Mouse (Mus musculus) liver, embryonic 15.5 days (tissue): Measurements from ENCODE around the gene Ifitm6. TPM values are rescaled to one million over a fixed set of nuclear protein-coding genes. Genes with fewer than 3 reads are reported as not detected.
A peak's percentile ranks its signal among the peaks of the same experiment; 100 is the strongest.
"Not testable (repeated sequence)": the region's sequence is repeated elsewhere in the genome, so short reads cannot be mapped to it uniquely, and the experiment has no call there.

ENCODE experiments used
- ATAC-seq: fragments of 200-750 bp; cut with Nextera tagmentation; 2 replicates; pipeline ENCODE4 v1.8.0; 2017; ENCODE audit warnings: moderate number of reproducible peaks, mild to moderate bottlenecking, moderate library complexity; ENCODE audit not compliant: insufficient read depth
- H3K27ac ChIP-seq: fragments of 300-500 bp; sonication (generic); replicated peaks from 2 replicates; pipeline ENCODE4 v1.5.1; 2015; ENCODE audit warnings: mild to moderate bottlenecking, inconsistent platforms
- H3K27me3 ChIP-seq: fragments of 300-500 bp; sonication (generic); 2 replicates; pipeline ENCODE4 v1.6.1; 2015; ENCODE audit warnings: mild to moderate bottlenecking, inconsistent platforms
- H3K36me3 ChIP-seq: fragments of 300-500 bp; sonication (generic); replicated peaks from 2 replicates; pipeline ENCODE4 v1.6.1; 2015; ENCODE audit warnings: moderate library complexity, mild to moderate bottlenecking, inconsistent platforms
- H3K4me1 ChIP-seq: fragments of 300-500 bp; sonication (generic); replicated peaks from 2 replicates; pipeline ENCODE4 v1.6.1; 2015; ENCODE audit warnings: inconsistent platforms
- H3K4me2 ChIP-seq: fragments of 300-500 bp; sonication (generic); 2 replicates; pipeline ENCODE4 v1.6.1; 2015; ENCODE audit warnings: moderate library complexity, mild to moderate bottlenecking, inconsistent platforms
- H3K4me3 ChIP-seq: fragments of 300-500 bp; sonication (generic); replicated peaks from 2 replicates; pipeline ENCODE4 v1.5.1; 2015; ENCODE audit warnings: mild to moderate bottlenecking, inconsistent platforms
- H3K9ac ChIP-seq: fragments of 300-500 bp; sonication (generic); 2 replicates; pipeline ENCODE4 v1.6.1; 2015; ENCODE audit warnings: moderate library complexity, mild to moderate bottlenecking, inconsistent platforms
- H3K9me3 ChIP-seq: fragments of 300-500 bp; sonication (generic); replicated peaks from 2 replicates; pipeline ENCODE4 v1.6.1; 2016; ENCODE audit warnings: inconsistent platforms
- WGBS: fragments of 180-500 bp; shearing (Covaris S2); methylation state at CpG from one replicate; pipeline ENCODE4 v1.1.7; 2015; ENCODE audit warnings: mixed read lengths; ENCODE audit not compliant: insufficient replicate concordance; 5-methylcytosine and 5-hydroxymethylcytosine counted together
- polyA plus RNA-seq: library from polyadenylated mRNA; unstranded; fragments of >200 nt; fragmentation: Nextera tagmentation; extraction: Ambion mirVana; gene quantifications from 2 replicates; pipeline ENCODE4 v1.2.1, GENCODE M21; 2015

The Ifitm6 gene
- polyA plus RNA-seq, 1 experiment from 2014 or later, result 23.2 TPM

DNA sequence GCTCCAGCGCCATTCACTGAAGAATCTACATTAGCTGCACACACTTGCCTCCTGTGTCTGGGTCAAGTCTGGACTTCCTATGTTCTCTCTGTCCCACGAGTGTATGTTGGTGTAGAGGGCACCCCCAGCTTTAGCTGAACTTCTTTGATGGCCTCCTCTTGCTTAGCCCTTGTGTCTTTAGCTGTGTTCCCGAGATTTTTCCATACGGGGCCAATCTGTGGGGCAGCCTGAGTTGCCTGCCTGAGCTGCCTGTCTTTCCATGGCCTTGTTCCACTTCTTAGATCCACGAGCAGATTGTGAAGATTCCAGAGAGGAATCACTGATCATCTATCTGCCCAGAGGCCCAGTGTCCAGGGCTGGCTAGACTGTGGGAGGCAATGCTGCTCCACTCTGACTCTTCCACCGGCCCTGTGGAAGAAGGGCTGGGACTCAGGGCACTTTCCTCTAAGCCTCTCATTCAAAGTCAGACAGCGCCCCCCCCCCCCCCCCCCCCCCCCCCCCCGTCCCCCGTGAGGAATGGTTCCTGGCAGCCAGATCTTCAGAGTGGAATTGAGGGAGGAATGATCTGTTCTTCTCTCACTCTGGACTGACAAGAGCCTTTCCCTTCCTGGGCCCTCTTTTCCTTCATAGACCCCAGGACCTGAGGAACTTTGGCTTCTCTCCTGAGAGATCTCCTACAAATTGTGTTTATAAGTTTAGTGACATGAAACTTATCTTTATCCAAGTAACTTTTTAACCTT, 23.3 kb upstream of the Ifitm6 start:
- ATAC-seq, result no peak
- Histone ChIP-seq H3K4me3 (no peak overlapping the region), H3K4me1 (peaks cover 51% of the 10 kb centered on the region), H3K36me3 (no peaks in the 10 kb centered on the region), H3K4me2 (no peak overlapping the region), H3K9me3 (no peaks in the 10 kb centered on the region), H3K27me3 (no peaks in the 10 kb centered on the region), H3K27ac (peak overlapping the region; percentile 56; the same call in 1 of the 2 replicates), H3K9ac (no peak overlapping the region)
- 55% methylated on average over 6 of the region's 9 CpGs for WGBS

DNA sequence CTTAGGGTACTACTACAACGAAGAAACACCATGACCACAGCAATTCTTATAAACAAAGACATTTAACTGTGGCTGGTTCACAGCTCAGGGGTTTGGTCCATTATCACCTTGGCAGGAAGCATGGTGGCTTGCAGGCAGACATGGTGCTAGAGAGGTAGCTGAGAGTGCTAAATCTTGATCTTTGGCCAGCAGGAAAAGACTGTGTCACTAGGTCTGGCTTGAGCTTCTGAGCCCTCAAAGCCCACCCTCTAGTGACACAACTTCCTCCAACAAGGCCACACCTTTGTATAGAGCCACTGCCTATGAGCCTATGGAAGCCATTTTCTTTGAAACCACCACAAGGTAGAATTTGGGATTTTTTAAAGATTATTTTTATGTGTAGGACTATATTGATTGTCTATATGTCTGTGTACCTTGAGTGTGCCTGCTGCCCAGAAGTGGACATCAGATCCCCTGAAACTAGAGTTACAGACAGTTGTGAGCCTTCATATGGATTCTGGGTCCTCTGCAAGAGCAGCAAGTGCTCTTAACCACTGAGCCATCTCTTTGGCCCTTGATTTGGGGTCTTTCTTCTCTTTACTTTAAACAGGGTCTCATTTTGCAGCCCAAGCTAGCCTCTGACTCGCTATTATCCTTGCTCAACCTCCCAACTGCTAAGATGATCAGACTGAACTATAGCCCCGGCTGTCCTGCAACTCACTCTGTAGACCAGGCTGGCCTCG, 21.8 kb upstream of the Ifitm6 start:
- no peaks in the 10 kb centered on the region for H3K27me3 ChIP-seq
- peaks cover 50% of the 10 kb centered on the region for H3K4me1 ChIP-seq

DNA sequence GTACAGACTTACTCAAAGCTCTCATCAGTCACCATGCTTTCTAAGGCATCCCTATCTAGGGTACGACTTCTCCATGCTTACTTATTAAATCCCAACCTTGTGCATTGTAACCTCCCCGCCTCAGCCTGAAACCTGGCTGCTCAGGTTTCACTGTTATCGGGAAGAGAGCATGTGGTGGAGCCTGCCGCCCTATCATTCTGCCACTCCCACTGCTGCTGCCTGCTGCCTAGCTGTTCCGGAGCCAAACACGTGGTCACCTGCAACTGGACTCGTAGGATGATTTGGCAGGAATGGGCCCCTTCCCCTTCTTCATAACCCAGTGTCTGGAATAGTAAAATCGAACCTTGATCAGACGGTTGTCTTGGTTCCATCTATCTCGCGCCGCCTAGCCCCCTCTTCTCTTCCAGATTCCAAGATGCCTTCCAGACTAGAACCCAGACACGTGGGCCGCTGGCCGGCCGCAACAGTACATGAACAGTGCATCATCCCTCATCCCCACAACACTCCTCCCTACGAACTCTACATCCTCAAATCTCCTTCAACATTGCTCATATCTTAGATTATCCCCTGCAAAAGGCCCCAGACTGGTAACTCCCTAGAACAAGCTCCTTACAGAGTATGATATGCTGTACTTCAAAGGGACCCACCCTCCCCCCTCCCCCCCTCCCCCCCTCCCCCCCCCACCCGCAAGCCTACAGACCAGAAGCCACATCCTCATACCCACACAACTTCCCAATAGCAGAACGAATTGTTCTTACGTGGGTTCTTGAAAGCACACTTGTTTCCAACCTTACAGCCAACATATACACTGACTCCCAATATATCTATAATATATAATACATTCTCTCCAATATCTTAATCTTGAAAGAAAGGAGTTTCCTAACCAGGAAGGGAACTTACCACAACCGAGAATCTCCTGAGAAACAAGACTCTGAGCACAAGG, 20.6 kb upstream of the Ifitm6 start:
- Histone ChIP-seq H3K27me3 (no peaks in the 10 kb centered on the region), H3K9me3 (no peaks in the 10 kb centered on the region), H3K4me1 (peaks cover 40% of the 10 kb centered on the region), H3K36me3 (no peaks in the 10 kb centered on the region), H3K9ac (no peak overlapping the region), H3K4me2 (peak overlapping the region; percentile 11; the same call in 1 of the 2 replicates), H3K4me3 (no peak overlapping the region), H3K27ac (peak overlapping the region; percentile 38; the same call in 1 of the 2 replicates)
- ATAC-seq, result peak; percentile 54; the same call in 1 of the 2 replicates
- WGBS, result 38% methylated on average over 20 of the region's 21 CpGs

More for the DNA sequence above, 21.8 kb upstream of the Ifitm6 start:
- H3K36me3 ChIP-seq, result no peaks in the 10 kb centered on the region
- ATAC-seq, result no peak
- H3K9me3 ChIP-seq, result no peaks in the 10 kb centered on the region
- H3K27ac ChIP-seq, result no peak overlapping the region
- H3K9ac ChIP-seq, result no peak overlapping the region
- no peak overlapping the region for H3K4me2 ChIP-seq
- WGBS, result 81% methylated on average over 4 of the region's 4 CpGs
- H3K4me3 ChIP-seq, result no peak overlapping the region

DNA sequence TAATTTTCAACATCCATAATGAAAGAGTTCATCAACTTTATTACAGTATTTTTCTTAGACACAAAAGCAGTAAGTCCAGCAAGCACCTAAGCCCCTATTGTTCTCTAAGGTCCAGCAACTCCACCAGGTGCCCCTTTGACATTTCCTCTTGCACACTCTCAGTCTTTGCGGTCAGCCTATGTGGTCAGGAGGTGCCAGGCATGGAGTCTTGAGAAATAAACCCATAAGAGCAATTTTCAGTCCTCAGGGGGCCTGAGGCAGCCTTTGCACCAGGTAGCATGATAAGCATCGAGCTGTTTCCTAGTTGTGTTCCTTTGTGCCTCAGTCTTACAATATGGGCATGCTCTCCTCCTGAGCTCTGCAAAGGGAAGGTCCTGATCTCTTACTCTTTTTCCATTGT, 18.9 kb upstream of the Ifitm6 start:
- not testable (repeated sequence) for H3K27ac ChIP-seq, ATAC-seq
- H3K4me1 ChIP-seq, result peaks cover 33% of the 10 kb centered on the region

DNA sequence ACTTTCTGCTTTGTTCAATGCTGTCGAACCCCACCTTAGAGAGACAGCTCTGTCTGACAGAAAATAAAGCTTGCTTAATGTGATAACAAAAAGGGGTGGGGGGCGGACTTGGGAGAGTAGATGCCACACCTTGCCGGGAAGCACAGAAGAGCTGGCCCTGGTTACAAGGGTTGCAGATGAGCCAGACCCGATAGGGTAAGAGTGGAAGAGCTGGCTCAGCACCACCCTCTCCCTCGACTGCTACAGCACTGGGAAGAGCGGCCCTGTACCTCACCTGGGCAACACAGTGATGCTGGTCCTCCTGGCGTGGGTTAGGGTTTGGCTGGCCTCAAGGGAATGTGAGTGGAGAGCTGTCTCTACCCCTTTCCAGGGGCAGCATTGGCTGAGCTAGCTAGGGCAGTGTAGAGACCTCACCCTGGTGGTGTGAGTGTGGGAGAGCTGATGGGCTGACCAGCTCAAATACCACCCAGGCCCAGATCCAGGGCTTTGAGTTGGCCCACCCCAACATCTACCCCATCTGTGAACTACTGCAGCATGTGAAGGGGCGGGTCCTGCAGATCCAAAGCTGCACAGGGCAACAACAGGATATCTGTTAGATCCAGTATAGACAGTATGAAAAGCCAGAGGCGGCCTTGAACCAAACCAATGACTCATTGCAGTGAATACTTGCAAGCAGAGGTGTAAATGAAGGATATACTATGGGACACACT, 14.9 kb upstream of the Ifitm6 start:
- ATAC-seq, result peak; percentile 44; the same call in 1 of the 2 replicates
- H3K36me3 ChIP-seq, result no peaks in the 10 kb centered on the region
- H3K9me3 ChIP-seq, result no peaks in the 10 kb centered on the region
- peaks cover 19% of the 10 kb centered on the region for H3K4me1 ChIP-seq
- H3K4me2 ChIP-seq, result no peak overlapping the region
- H3K9ac ChIP-seq, result no peak overlapping the region
- no peak overlapping the region for H3K4me3 ChIP-seq
- WGBS, result 38% methylated on average over 9 of the region's 9 CpGs
- H3K27ac ChIP-seq, result no peak overlapping the region
- no peaks in the 10 kb centered on the region for H3K27me3 ChIP-seq

More for the DNA sequence above, 18.9 kb upstream of the Ifitm6 start:
- H3K9me3 ChIP-seq, H3K36me3 ChIP-seq, H3K27me3 ChIP-seq, H3K4me2 ChIP-seq, H3K4me3 ChIP-seq, H3K9ac ChIP-seq: not testable (repeated sequence)
- 59% methylated on average over 1 of the region's 2 CpGs for WGBS

DNA sequence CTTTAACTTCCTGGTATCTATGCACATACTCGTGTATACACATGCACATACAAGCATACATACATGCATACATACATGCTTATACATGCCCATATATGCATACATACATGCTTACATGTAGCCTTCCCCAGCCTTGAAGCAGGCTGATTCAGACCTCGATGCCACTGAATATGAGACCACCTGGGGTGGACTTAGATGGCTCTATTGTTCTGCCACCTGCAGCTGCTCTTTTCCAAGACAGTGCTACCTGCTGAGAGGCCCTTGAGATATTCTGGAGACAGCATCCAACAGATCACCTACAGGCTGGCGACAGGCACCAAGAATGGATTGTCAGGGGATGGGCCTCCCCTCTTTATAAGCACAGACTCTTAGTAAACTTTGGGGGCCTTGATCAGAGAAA, 12.7 kb upstream of the Ifitm6 start:
- Histone ChIP-seq H3K27ac (no peak overlapping the region), H3K36me3 (no peaks in the 10 kb centered on the region), H3K4me3 (no peak overlapping the region), H3K4me2 (no peak overlapping the region), H3K9ac (no peak overlapping the region), H3K27me3 (no peaks in the 10 kb centered on the region), H3K9me3 (no peaks in the 10 kb centered on the region), H3K4me1 (peaks cover 31% of the 10 kb centered on the region)
- ATAC-seq, result no peak
- WGBS, result 54% methylated on average over 3 of the region's 3 CpGs

GRCm38 (mm10) chr7:141028831-141029230, 11.1 kb upstream of the Ifitm6 start, which contains the start of gene Gm17387:
Gm17387 (plus strand) TSS chr7:141029131.
- 87% methylated on average over 2 of the region's 2 CpGs for WGBS
- H3K4me3 ChIP-seq, result no peak within 1 kb of the TSS
- peaks cover 35% of the 10 kb centered on the region for H3K4me1 ChIP-seq
- H3K36me3 ChIP-seq, result no peaks in the 10 kb centered on the region
- no peaks in the 10 kb centered on the region for H3K27me3 ChIP-seq
- no peak for ATAC-seq
- H3K9ac ChIP-seq, result no peak within 1 kb of the TSS
- no peak within 1 kb of the TSS for H3K4me2 ChIP-seq
- H3K27ac ChIP-seq, result no peak within 1 kb of the TSS
- no peaks in the 10 kb centered on the region for H3K9me3 ChIP-seq

DNA sequence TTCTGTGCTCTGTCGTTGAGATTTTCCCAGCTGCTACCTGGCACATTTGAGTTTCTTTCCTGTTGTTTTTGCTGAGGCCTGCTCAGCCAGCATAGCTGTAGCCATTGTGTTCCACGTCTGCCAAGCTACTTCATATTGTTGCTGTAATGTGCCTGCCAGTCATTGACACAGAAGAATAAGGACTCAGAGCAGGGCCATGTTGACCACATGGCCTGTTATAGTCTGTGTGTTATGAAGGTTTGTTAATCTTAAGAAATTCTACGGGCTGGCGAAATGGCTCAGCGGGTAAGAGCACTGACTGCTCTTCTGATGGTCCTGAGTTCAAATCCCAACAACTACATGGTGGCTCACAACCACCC, 9.0 kb upstream of the Ifitm6 start:
- ATAC-seq, result no peak
- Histone ChIP-seq H3K9me3 (no peaks in the 10 kb centered on the region), H3K36me3 (no peaks in the 10 kb centered on the region), H3K9ac (no peak overlapping the region), H3K27me3 (no peaks in the 10 kb centered on the region), H3K4me1 (peaks cover 27% of the 10 kb centered on the region), H3K4me3 (no peak overlapping the region), H3K27ac (0 out of 2 replicates have a peak overlapping the region, but pooled peaks have one; percentile 29), H3K4me2 (no peak overlapping the region)
- 61% methylated on average over 5 of the region's 5 CpGs for WGBS

DNA sequence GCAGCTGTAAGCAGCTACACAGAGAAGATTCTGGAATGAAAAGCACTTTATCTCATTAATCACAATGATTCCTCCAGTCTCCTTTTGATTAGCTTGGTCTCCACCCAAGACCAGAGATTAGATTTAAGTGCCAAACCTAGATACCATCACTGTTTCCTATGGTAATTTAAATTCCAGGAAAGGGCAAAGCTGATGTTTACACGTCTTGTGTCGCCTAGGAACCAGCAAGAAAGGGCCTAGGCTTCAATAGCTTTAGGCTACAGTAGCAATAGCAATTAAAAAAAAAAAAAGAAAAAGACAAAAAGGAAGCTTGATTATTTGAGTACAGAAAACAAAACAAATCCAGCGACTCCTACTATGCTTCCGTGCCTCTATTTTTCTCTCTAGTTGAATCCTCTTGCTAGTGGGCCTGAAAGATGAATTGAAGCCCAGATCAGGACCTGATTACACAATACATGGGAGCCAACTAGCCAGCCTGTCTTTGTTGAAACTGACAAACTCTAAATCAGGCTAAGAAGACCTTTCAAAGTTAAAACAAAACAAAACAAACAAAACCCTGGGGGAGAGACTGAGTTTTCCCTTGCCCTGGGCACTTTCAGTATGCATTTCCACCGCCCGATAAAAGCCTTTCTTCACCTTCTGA, 8.5 kb upstream of the Ifitm6 start:
- no peak for ATAC-seq
- H3K4me3 ChIP-seq, result no peak overlapping the region
- H3K27ac ChIP-seq, result 0 out of 2 replicates have a peak overlapping the region, but pooled peaks have one; percentile 29
- H3K4me1 ChIP-seq, result peaks cover 31% of the 10 kb centered on the region
- H3K27me3 ChIP-seq, result no peaks in the 10 kb centered on the region
- no peak overlapping the region for H3K4me2 ChIP-seq
- 73% methylated on average over 6 of the region's 6 CpGs for WGBS
- no peaks in the 10 kb centered on the region for H3K36me3 ChIP-seq
- no peaks in the 10 kb centered on the region for H3K9me3 ChIP-seq
- no peak overlapping the region for H3K9ac ChIP-seq
